Mouse (Mus musculus): ENCODE results near the gene Crtc2. TPM values are rescaled to one million over a fixed set of nuclear protein-coding genes. Genes with fewer than 3 reads are reported as not detected.
"Not testable (repeated sequence)": the region's sequence is repeated elsewhere in the genome, so short reads cannot be mapped to it uniquely, and the experiment has no call there.

Crtc2 gene
- total RNA-seq, 4 experiments from 2014 or later: 15.3 to 21.7 (median 16.5) TPM

- DNase-seq (ENCODE audit: low spot score in 2 of 2): no peak
Observed at GRCm38 (mm10) chr3:90242984-90243775, 10.8 kb upstream of the Crtc2 start, which contains the start of gene Creb3l4. Gene Creb3l4 (minus strand): TSS chr3:90243512.

- no peak for DNase-seq (ENCODE audit: low spot score in 2 of 2)
Observed at GRCm38 (mm10) chr3:90245406-90245805, 8.6 kb upstream of the Crtc2 start.

- no peak for DNase-seq (ENCODE audit: low spot score in 2 of 2)
Observed at GRCm38 (mm10) chr3:90247630-90247959, 6.4 kb upstream of the Crtc2 start.

GRCm38 (mm10) chr3:90247960-90248745 is 5.8 kb upstream of the Crtc2 start, which contains the start of gene Slc39a1:
Gene Slc39a1 (plus strand): TSS chr3:90248172.
- DNase-seq (ENCODE audit: low spot score in 2 of 2): peak; percentile 87 to 90

- no peak for DNase-seq (ENCODE audit: low spot score in 2 of 2)
Observed at GRCm38 (mm10) chr3:90248746-90249100, 5.2 kb upstream of the Crtc2 start.

- DNase-seq (ENCODE audit: low spot score in 2 of 2): no peak
Observed at GRCm38 (mm10) chr3:90250791-90251190, 3.2 kb upstream of the Crtc2 start.

GRCm38 (mm10) chr3:90251731-90252226 is 2.2 kb upstream of the Crtc2 start:
- peak in 1 of 2 experiments; percentile 30 for DNase-seq (ENCODE audit: low spot score in 2 of 2)

- DNase-seq (ENCODE audit: low spot score in 2 of 2): not testable (repeated sequence)
Observed at GRCm38 (mm10) chr3:90252659-90253058, 1.3 kb upstream of the Crtc2 start.

- not testable (repeated sequence) for DNase-seq (ENCODE audit: low spot score in 2 of 2)
Observed at GRCm38 (mm10) chr3:90253174-90253573, 789 bp upstream of the Crtc2 start.

- no peak for DNase-seq (ENCODE audit: low spot score in 2 of 2)
Observed at GRCm38 (mm10) chr3:90254419-90255193, 643 bp downstream of the Crtc2 start.

GRCm38 (mm10) chr3:90255194-90255565 is 1.2 kb downstream of the Crtc2 start:
- no peak for DNase-seq (ENCODE audit: low spot score in 2 of 2)

- DNase-seq (ENCODE audit: low spot score in 2 of 2): no peak
Observed at GRCm38 (mm10) chr3:90255784-90256353, 1.9 kb downstream of the Crtc2 start.

- no peak for DNase-seq (ENCODE audit: low spot score in 2 of 2)
Observed at GRCm38 (mm10) chr3:90256731-90257530, 3.0 kb downstream of the Crtc2 start.

- no peak for DNase-seq (ENCODE audit: low spot score in 2 of 2)
Observed at GRCm38 (mm10) chr3:90258521-90258920, 4.6 kb downstream of the Crtc2 start.

- DNase-seq (ENCODE audit: low spot score in 2 of 2): no peak
Observed at GRCm38 (mm10) chr3:90263121-90263771, 9.3 kb downstream of the Crtc2 start.

GRCm38 (mm10) chr3:90264687-90265033 is 10.7 kb downstream of the Crtc2 start:
- no peak for DNase-seq (ENCODE audit: low spot score in 2 of 2)

GRCm38 (mm10) chr3:90265034-90265931 is 11.3 kb downstream of the Crtc2 start, which contains the start of gene Dennd4b:
Gene Dennd4b (plus strand): TSS chr3:90265185.
- peak; percentile 87 to 89 for DNase-seq (ENCODE audit: low spot score in 2 of 2)

GRCm38 (mm10) chr3:90265932-90266741 is 12.2 kb downstream of the Crtc2 start:
- DNase-seq (ENCODE audit: low spot score in 2 of 2): peak; percentile 55 to 68

Data from gastrocnemius, adult 8-10 months (tissue).